Mouse (Mus musculus): ENCODE measurements around the gene Zfyve26. TPM values are rescaled to one million over a fixed set of nuclear protein-coding genes. Genes with fewer than 3 reads are reported as not detected.

The Zfyve26 gene
- polyA plus RNA-seq (2012; rRNA removed) = 15.7 and 17.2 TPM in 2 replicates

DNA sequence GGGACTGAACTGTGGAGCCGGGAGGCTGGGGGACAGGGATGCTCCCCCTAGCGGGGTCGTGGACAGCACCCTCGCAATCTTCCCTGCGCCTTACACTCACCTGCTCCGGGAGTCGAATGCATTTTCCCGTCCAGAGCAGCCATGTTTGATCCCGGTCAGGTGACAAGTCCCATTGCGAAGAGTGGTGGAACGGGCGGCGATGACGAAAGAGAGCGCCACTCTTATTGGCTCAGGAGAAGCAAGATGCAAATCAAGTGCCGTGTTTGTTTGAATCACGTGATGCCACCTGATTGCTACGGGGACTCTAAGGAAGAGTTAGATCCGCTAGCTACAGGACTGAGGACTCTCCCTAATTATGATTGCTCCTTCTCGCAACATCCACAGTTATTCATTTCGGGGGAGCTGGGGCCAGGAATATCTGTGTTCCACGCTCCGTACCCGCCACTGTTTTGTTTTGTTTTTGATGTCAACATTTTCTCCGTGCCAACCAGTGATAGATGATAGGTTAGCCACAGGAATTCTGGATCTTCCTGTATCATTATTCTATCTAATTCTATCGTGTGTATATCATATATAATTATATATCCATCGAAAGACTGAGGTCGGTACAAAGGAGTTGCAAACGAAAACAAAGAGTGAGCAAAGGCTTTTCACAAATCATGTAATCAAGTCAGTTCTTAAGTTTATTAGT is at the start of gene Zfyve26:
Zfyve26 (minus strand) TSS at position 179 of the 691 bp plus-strand sequence.

DNA sequence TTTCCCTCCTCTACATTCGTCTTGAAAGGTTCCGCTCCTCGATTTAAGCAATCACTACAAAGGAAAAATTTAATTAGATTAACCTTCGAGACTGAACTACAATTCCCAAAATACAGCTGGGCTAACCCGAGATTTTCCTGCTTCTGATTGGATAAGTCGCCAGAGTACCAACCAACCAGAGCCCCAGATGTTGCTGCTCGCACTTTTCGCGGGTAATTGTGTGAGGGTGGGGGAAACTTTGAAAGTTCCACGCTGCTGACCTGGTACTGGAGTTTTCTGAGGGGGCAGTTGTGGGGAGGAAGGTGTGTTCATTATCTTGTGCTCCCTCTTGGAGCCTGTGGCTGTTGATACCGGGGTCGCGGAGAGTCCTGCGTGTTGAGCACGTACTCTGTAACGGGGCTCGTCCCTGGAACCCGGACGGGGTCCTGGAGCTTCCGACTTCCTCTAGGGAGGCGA is 1.0 kb upstream of the Zfyve26 start, which contains the start of gene Rad51b:
Rad51b (plus strand) TSS at position 162 of the 456 bp plus-strand sequence.

DNA sequence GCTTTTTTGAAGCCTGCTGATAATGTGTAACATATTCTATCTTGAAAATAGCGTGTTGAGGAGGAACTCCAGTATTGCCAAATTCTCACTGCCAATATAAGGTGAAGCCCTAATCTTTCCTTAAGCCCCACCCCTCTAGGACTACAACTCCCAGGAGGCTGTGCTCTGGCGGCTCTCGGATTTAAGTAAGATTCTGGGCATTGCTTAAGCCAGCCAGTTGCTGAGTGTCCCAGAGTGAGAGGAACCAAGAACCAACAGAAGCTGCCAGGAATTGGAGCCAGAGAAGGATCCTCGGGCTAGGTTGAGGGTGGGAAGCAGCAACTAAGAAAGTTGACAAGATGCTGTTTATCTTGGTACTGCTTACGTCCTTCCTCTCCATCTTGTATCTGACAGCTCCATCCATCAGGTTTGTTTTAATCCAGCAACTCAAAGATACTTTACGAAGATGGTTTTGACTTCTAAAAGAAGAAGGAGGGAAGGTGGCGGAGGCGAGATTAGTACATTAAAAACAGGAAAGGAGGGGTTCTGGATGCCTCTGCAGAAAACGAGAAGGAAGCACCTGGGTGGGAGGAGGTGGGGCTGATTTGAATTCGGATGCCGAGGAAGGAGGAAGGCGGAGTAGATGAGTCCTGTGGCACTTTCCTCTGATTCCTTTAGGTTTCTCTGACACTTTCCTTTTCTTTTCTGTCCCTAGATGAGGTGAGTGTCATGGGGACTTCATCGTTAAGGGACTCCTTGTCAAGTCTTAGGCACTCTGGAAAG is 87.2 kb downstream of the Zfyve26 start, which contains the start of gene Rdh12:
Rdh12 (plus strand) TSS at position 212 of the 762 bp plus-strand sequence.

DNA sequence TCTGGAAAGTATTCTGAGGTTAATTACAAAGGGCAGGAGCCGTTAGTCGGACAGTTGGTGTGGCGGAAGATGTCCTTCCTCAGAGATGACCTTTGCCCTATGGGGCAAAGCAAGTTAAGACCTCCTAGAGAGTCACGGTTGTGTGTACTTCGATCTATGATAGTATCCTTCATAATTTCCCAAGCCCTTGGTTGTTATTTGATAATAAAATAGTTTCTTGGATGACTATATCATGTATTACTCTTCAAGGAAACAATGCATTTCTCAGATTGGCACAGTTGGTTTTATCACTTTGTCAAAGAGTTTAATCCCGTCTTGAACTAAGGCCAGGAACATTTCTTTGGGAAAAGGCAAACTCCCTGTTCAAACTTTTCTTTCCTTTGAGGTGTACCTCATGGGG is 103.9 kb downstream of the Zfyve26 start, which contains the start of gene Rdh11:
Rdh11 (minus strand) TSS at position 101 of the 400 bp plus-strand sequence.

Other genes with a start within 250 kb of the Zfyve26 start
- gene Pigh, start 206.7 kb downstream of the Zfyve26 start, polyA plus RNA-seq (2012; rRNA removed) = 4.2 and 4.7 TPM in 2 replicates
- 0.71 TPM in 2 replicates for gene Arg2, start 165.5 kb downstream of the Zfyve26 start, polyA plus RNA-seq (2012; rRNA removed)
- gene Vti1b, start 123.6 kb downstream of the Zfyve26 start, polyA plus RNA-seq (2012; rRNA removed) = 16.5 TPM in 2 replicates
- 45.8 and 51.7 TPM in 2 replicates for gene Rdh11, start 104.0 kb downstream of the Zfyve26 start, polyA plus RNA-seq (2012; rRNA removed)
- gene Rdh12, start 87.4 kb downstream of the Zfyve26 start, polyA plus RNA-seq (2012; rRNA removed) = 2.3 and 3.1 TPM in 2 replicates
- 1.7 and 1.8 TPM in 2 replicates for gene Rad51b, start 978 bp upstream of the Zfyve26 start, polyA plus RNA-seq (2012; rRNA removed)

Measured in liver, embryonic 18 days (tissue).